Mouse (Mus musculus): ENCODE results near the gene Tlr4.

- no peak for TF ChIP-seq CTCF (IDR thresholded peaks at IDR 0.05; ENCODE audit: low read depth, low read length)
- no peak for TF ChIP-seq POLR2A (IDR thresholded peaks at IDR 0.05; ENCODE audit: extremely low read depth, insufficient read depth, low read length)
These were observed 44.6 kb downstream of the Tlr4 start for GRCm38 (mm10) chr4:66872026-66872425.

Data from liver, adult 2 months (tissue).